Mouse (Mus musculus) embryo, embryonic 11.5 days (tissue): Measurements from ENCODE around the gene Gng11.

Experiments used
- DNase-seq: peaks from one replicate; pipeline ENCODE4 v3.0.0-alpha.2; 2012; ENCODE audit warnings: low read depth, low spot score

Gng11 gene

DNA sequence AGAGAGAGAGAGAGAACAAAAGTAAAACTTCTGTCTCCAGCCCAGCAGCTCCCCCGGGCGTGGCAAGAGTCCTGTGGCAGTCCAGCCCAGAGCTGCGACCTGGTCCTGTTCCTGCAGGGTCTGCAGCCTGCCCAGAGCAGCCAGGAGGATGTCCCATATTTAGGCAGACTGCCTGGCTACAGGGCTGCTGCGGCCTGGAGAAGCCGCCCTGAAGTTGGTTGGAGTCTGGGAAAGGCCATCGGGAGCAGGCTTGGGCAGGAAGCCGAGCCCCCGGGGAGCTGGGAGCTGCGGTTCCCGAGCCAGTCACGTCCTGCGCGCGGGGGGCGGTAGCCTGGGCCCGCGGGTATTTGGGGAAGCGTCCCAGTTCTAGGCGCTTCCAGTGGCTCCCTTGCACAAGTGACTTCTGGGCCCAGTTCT, at the start of gene Gng11:
Gene Gng11, plus strand, starts transcription at position 15 of the 417 bp plus-strand sequence.
- no peak for DNase-seq

DNA sequence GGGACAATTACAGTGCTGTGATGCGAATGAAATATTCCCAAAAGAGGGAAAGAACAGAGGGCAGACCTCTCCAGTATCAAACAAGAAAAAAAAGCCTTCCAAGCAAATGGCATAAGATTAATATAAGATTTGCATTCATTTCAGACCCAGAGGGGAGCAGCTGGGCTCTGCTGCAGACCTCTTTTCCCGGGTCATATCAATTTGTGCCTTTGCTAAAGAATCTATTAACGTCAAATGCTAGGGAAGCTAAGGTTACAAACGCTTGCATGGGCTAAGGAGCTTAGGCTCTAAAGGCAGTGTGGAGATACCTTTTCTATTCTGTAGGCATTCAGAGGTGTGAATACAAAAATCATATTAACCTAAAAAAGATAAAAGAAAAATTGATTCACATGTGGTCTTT, 48.7 kb upstream of the Gng11 start:
- no peak for DNase-seq

DNA sequence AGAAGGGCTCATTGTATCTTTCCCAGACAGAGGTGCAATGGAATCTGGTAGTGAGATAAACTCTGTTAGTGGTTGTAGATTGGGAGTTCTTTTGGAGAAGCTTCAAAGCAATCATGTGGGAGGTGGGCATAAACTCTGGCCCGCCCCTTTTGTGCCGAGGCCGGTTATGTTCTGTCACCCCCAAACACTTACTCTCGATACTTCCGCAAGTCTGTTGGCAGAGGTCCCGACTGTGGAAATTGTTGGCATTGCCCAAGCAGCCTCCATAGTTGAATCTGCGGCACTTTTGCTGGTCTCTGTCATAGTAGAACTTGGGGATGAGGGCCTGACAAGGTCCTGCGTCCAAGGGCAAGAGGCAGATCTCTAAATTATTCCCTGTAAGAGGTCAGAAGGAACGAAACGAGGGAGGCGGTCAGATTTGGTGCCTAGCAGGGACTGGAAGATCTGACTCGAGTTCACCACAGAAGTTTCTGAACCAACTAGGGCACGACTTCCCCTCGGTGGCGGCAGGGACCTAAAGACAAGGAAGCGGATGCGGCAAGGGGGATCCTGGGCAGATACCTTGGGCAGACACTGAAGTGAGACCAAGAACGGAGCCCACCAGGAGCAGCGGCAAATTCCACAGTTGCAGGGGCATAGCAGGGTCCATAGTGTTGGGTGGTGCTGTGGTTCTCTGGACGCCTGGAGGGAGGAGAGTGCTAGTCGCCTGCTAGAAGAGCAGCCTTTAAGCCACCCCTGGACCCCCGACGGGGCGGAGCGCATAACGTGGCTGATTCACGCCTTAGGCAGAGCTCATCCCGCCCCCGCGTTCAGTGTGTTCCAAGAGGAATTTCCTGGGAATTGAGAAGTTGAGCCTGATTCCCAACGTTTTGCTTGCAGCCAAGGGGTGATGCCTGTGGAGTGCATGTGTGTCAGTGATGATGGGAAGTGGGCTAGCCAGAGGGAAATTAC, 35.8 kb upstream of the Gng11 start:
- DNase-seq, result no peak

DNA sequence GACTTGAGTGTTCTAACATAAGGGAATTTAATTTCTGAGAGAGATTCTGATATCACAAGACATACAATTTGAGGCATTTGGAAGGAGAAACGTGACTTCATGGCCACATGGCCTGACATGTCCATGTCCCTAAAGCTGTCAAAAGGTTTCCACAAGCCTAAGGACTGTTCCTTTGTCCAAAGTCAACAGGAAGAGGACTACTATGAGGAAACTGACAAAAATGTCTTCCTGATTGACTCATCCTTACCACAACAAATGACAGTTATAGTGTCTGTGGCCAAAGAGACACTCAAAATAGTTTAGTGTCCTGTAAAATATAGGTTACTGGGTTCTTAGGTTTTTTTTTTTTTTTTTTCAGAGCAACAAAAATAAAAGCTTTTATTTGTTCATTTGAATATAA, 30.0 kb upstream of the Gng11 start:
- no peak for DNase-seq

DNA sequence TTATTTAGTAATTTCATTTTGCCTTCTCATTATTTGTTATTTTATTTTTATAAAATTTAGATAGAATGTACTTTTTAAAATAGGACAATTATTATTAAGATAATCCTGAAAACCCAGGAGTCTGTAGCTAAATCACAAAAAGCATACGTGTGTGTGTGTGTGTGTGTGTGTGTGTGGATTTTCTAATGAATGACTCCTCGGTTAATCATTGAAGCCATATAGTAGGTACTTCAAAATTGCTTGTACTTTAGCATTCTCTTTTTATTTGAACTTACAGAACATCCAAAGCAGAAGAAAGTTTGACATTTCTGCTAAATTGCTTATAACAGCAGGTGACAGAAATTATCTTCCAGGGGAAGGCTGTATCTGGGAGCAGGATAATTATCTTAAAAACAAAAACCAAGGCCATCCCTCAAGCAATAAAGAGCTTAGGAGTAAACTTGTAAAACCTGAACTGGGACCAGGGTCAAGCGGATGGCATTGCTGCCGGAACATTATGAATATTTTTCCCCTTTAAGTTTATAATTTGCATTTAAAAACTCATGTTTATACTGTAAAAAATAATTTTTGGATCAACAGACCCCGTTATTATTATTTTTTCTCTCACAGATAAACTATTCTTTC, 20.9 kb upstream of the Gng11 start:
- no peak for DNase-seq

DNA sequence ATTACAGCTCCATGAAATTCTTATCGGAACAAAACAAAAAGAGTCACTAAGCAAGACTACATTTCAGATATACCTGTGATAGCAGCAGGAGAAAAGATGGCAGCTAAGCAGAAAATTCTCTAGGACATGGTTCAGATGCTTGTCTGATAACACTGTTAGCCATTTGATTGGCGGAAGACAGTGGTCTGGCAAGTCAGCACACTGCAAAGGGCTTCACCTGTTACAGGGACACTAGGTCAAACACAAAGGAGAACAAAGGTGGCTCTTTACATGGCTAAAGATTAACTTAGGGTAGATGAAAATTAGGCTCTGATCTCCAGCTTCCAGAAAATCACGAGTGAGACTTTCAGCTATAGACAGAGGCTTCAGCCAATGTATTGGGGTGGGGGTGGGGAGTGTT, 15.0 kb upstream of the Gng11 start, which contains the start of gene Tfpi2:
Gene Tfpi2, minus strand, starts transcription at position 170 of the 400 bp plus-strand sequence.
- no peak for DNase-seq

DNA sequence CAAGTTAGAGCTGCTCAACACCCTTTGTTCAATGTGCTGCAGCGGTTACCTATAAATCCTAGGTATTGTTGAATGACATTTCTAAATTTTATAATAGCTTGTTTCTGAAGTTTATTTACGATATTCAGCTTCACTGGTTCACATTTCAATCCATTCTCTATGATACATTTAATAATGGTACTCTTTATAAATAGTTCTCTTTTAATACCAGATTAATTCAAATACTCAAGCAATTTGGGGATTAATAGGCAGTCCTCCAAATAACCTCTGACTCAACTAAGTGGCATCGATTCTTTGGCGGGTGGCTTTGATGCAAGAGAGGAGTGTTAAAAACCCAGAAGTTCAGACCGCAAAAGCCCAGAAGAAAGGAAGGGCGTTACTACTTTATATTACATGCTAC, 10.2 kb upstream of the Gng11 start, which contains the start of gene Gngt1:
Gene Gngt1, plus strand, starts transcription at position 301 of the 400 bp plus-strand sequence.
- DNase-seq, result no peak

DNA sequence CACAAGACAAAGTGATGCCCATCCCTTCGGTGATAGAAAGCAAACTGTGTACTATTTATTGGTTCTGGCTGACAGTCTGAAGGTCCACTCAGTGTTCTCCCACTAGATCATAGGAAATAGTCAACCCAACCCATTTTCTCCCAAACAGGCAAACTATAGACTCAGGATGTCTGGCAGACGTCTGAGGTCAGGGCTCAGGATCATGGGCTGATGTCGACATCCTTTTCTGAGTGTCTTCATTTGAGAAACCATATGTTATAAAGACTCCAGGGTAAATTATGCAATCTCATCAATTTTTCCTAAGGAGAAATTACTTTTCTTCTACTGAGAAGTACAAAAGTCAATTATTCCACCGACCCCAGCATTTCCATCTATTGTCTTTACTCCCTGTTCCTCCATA, 5.6 kb upstream of the Gng11 start:
- no peak for DNase-seq

DNA sequence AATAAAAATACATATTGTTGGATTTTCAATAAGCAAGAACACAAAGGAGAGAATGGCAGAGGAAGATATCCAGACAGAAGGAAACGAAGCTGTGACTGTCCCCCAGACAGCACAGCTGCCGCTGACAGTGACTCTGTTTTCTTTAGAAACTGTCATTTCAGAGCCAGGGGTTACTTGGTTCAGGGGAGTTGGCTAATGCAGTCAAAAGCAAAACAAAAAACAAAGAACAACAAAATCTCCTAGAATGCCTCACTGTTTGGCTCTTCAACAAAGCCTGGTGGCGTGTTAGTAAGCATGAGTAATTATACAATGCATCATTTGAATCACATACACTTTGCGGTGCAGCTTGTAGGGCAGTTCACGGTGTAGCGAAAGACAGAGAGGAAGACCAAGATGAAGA, 4.4 kb upstream of the Gng11 start:
- no peak for DNase-seq

DNA sequence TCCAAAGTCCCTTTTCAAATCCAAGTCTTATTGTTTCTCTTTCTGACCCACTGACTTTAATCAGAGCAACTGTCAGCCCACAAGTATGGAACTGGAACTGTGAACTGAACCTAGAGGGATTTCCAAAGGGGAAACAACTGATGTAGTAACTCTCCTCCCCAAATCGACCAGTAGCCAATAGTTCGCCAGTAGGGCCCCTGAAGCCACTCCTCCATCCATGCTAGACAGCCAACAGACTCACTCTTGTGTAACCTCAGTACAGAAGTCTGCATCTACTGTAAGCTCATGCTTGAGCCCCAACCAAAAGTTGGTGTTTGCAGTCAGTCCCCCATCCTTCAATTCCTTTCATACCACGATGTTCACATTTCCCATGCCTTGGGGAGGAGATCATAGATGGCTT, 3.0 kb upstream of the Gng11 start:
- no peak for DNase-seq

DNA sequence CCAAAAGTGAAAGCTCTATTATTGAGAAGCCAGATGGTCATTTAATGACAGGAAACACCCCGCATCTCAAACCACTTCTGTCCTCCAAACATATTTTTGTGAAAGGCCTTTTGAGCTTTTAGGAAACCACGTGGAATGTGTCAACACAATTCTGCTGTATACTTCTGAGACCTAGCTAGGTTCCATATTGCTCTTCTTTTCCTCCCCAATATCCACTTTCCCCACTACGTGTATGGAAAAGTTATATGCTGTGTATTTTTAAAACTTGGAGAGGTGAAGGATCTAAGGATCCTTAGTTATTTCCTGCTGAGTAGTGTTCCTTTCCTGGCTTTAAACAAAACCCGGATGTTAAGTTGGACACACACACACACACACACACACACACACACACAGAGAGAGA, 259 bp upstream of the Gng11 start:
- no peak for DNase-seq

DNA sequence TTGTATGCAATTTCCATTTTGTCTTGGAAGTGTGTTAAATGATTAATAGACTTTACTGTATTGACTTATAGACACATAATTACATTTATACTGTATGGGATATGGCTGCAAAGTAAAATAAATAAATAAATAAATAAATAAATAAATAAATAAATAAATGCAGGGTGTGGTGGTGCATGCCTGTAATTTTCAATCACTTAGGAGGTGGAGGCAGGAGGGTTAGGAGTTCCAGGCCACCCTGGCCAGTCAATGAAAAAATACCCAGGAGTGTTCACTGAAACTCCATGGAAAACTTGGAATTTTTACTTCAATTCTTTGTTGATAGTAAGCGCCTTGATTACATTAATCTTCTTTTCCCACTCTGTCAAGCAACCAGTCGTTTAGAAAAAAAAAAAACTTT, 1.1 kb downstream of the Gng11 start:
- DNase-seq, result no peak

DNA sequence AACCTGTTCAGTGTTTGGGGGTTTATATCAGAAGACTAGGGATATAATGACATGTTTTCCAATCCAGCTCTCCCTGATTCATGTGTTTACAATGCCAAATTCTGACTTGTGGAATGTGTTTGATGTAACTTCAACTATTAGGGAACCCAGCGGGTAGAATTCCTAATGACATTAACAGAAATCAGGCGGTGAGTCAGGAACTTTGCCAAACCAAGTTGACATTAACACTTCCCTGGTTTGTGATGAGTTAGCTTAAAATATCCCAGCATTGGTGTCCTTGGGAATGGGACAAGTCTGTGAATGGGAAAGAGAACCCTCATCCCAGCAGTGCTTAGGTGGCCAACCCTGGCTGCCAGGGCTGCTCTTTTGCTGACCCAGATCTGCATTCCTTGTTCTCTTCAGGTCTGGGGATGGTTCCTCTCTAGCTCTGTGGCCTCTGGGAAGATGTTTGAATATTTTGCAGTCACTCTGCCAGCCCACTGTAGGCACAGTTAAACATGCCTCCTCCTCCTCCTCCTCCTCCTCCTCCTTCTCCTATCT, 4.9 kb downstream of the Gng11 start:
- no peak for DNase-seq

DNA sequence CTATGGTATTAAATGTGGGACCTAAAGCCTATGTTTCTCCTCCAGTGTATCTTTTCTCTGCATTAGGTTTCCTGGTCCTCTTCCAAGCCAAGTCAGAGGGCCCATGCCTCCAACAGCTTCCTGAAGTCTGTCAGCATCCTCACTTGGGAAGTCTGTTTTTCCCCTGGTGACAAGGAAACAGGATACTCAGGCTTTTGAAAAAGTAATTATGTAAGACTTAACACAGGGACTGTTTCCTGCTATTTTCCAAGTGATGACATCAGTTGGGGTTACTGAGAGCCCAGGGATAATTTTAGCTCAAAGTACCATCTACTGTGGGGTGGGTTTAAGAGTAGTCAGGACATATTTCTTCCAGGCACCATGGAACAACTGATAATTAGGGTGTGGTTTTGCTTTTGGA, 5.8 kb downstream of the Gng11 start:
- no peak for DNase-seq

DNA sequence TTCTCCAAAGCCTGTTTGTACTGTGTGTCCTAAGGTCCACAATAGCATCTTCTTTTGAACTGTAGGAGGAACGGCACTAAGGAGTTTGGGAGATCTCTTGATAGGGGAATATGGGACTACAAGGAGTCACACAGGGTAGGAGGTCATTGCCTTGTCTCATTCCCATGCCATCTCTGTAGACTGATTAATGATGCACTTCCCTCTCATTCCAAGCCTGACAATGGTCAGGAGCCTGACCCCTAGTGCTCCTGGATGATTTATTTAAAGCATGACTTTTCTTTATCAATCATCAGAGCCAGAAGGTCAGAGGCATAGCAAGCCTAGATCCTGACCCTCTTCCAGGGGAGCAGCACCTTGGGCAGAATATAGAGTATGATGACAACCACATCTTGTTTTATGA, 18.9 kb downstream of the Gng11 start:
- DNase-seq, result no peak

DNA sequence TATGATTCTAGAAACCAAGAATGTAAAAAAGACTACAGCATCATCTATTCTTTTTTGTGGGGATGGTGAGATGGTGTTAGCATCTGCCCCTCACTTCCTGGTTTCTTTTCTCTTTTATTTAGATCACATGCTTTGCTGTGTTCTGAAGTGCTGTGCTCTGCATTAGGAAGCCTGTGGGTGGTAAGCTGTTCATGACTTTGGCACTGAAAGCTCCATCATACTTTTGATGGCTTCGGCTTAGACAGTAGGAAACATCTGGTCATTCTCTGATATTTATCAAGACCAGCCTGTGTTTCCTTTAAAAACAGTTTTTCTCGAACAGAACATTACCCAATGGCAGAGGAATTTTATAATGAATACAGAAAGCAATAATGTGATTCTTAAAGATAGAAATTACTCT, 22.7 kb downstream of the Gng11 start:
- DNase-seq, result no peak

DNA sequence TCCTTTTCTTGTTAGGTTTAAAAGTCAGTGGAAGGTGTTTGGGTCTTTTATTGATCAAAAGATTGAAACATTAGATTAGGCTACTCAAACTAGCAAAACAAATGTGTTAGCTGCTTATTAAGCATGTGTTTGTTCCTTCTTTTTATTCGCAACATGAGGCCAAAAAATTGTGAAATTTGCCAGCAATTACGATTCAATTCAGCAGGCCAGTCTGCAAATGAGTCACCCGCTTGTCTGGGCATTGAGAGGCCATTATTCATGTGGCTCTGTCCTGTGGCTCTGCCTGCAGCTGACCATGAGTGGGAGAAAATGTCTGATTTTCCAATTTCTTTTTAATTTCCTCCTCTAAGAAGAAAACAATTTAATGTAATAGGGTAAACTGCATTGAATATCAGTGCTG, 27.3 kb downstream of the Gng11 start:
- no peak for DNase-seq

DNA sequence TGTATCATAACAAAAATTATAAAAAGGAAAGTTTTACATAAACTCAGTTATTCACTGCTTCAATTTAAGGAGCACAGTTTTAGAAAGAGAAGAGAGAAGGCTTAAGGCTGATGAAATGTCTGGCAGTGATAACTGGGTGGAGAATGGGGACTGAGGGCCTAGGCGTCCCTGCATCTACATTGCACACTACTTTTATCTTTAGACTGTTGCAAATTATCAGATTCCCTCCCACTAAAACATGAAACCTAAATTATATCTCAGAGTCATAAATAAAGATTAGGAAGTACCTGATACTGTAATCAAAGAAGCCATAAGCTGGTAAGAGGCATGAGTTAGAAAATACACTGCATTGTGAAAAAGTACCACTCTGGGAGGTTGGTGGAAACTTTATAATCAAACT, 38.1 kb downstream of the Gng11 start:
- no peak for DNase-seq

DNA sequence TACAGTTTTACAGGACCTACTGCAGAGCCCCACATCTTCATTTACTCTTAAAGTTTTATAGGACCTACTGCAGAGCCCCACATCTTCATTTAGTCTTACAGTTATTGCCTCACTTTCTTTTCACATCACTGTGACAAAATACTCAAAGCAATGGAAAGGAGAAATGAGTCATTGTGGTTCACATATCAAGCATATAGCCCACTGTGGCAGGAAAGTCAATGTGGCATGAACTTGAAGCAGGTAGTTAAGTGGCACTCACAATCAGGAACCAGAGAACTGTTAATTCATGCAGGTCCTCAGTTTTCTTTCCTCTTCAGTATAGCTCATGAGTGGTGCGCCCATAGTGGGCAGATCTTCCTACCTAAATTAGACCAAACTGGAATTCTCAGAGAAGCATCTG, 43.5 kb downstream of the Gng11 start:
- no peak for DNase-seq

DNA sequence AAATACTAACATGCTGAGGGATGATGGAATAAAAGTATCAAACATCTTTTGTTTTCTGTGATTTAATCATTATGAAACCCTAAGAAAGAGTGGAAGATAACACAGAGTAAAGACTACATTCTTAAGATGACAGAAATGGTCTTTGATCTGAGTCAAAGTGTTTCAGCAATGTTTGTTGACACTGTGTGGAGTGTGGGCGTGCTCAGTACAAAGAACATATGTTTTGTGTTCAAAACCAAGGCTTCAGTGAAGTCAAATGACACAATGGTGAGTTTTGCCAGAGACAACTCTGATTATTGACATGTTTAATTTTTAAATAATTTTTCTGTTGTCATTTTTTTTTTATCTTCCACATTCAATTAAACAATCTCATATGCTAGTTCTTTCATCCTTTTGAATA, 49.1 kb downstream of the Gng11 start:
- no peak for DNase-seq

DNA sequence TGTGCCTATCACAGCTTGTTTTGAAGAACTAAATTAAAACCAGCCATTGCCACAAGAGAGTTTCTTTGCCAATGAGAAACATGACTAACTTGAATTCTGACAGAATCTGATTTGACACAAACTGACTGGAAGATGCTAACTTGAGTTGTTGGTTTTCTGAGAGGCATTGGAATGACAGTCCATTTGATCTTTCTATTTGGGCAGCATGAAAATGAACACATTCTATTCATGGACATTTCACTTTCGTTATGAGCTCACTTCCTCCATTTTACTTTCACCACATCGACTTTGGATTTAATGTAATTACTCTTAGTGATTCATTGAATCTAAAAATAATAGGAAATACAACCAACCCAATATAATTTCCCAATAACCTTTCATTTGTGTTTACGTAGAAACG, 50.7 kb downstream of the Gng11 start:
- no peak for DNase-seq
